Mouse (Mus musculus): ENCODE measurements around the gene Lrrc46. TPM values are rescaled to one million over a fixed set of nuclear protein-coding genes. Genes with fewer than 3 reads are reported as not detected.

Gene Lrrc46
- total RNA-seq, 2 experiments from 2014 or later, result 0.27 TPM; not detected in 1

- DNase-seq, result no peak
These were observed 8.4 kb upstream of the Lrrc46 start for GRCm38 (mm10) chr11:97049492-97050085.

GRCm38 (mm10) chr11:97048090-97048650 is 7.0 kb upstream of the Lrrc46 start:
- DNase-seq, result no peak

- no peak for DNase-seq
These were observed 4.7 kb upstream of the Lrrc46 start for GRCm38 (mm10) chr11:97045861-97046260.

GRCm38 (mm10) chr11:97044902-97045301 is 3.7 kb upstream of the Lrrc46 start:
- DNase-seq, result no peak

- DNase-seq, result no peak
These were observed 746 bp downstream of the Lrrc46 start for GRCm38 (mm10) chr11:97040301-97041021.

GRCm38 (mm10) chr11:97038881-97039280 is 2.3 kb downstream of the Lrrc46 start:
- no peak for DNase-seq

GRCm38 (mm10) chr11:97036141-97036540 is 5.1 kb downstream of the Lrrc46 start:
- DNase-seq, result no peak

- DNase-seq, result no peak
These were observed 7.4 kb downstream of the Lrrc46 start for GRCm38 (mm10) chr11:97033781-97034180.

- DNase-seq, result no peak
These were observed 8.7 kb downstream of the Lrrc46 start for GRCm38 (mm10) chr11:97032499-97032898.

- no peak for DNase-seq
These were observed 9.2 kb downstream of the Lrrc46 start for GRCm38 (mm10) chr11:97031977-97032376.

- no peak for DNase-seq
These were observed 10.8 kb downstream of the Lrrc46 start for GRCm38 (mm10) chr11:97030426-97030825.

GRCm38 (mm10) chr11:97029686-97030417 is 11.4 kb downstream of the Lrrc46 start, which contains the start of gene Scrn2:
Scrn2 (plus strand) TSS chr11:97029938.
- peak; percentile 73 for DNase-seq

GRCm38 (mm10) chr11:97025721-97026344 is 15.4 kb downstream of the Lrrc46 start:
- peak; percentile 76 for DNase-seq

GRCm38 (mm10) chr11:97024977-97025376 is 16.2 kb downstream of the Lrrc46 start:
- no peak for DNase-seq

GRCm38 (mm10) chr11:97021873-97022484 is 19.2 kb downstream of the Lrrc46 start:
- DNase-seq, result peak; percentile 68

GRCm38 (mm10) chr11:97021121-97021765 is 20.0 kb downstream of the Lrrc46 start:
- no peak for DNase-seq

- no peak for DNase-seq
These were observed 21.9 kb downstream of the Lrrc46 start for GRCm38 (mm10) chr11:97019345-97019708.

- DNase-seq, result no peak
These were observed 22.4 kb downstream of the Lrrc46 start for GRCm38 (mm10) chr11:97018583-97019344.

GRCm38 (mm10) chr11:97017696-97018582 is 23.3 kb downstream of the Lrrc46 start:
- no peak for DNase-seq

Data from gastrocnemius, postnatal 25 days (tissue).